Comparison of ENCODE assay signal across 25 mouse cellular contexts in the genomic region with DNA sequence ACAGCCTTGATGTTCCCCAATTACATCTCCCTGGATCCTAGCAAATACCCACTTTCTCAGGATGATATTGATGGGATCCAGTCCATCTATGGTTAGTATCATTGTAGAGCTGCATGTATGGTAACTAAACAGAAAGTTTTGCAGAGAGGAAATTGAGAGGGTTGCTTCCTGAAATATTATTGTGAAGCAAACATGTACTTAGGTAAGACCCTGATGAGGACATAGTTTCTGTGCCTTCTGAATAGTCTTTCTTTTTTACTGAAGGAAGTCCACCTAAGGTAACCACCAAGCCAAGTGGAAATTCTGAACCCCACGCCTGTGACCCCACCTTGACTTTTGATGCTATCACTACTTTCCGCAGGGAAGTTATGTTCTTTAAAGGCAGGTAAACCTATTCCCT. TPM values are rescaled to one million over a fixed set of nuclear protein-coding genes. Genes with fewer than 3 reads are reported as not detected.
"Had no signal": no experiment of that assay in that cellular context is flagged by ENCODE, and none has a peak within 500 bp of the region (broad histone marks: within the 10 kb centered on the region; RNA-seq: fewer than 3 reads in every experiment).

No protein-coding gene starts in this region.

- H3K36me3 ChIP-seq: midbrain, embryonic 10.5 days; midbrain, embryonic 12.5 days; neural tube, embryonic 13.5 days; neural tube, embryonic 15.5 days had no signal

- H3K4me2 ChIP-seq: lung, embryonic 14.5 days; midbrain, embryonic 12.5 days; neural tube, embryonic 13.5 days; neural tube, embryonic 15.5 days had no signal

- H3K27ac ChIP-seq: midbrain, embryonic 10.5 days; midbrain, embryonic 12.5 days; neural tube, embryonic 13.5 days; neural tube, embryonic 15.5 days had no signal

- DNase-seq: lung, adult 18-20 months; lung, embryonic 14.5 days; lung, postnatal 10 days; lung, postnatal 4 days; midbrain, embryonic 14.5 days; retina, postnatal 1 day; right cerebral cortex, adult 18-20 months; right cerebral cortex, postnatal 25 days; right cerebral cortex, postnatal 4 days; spleen, adult 18-20 months; thymus, adult 18-20 months; thymus, postnatal 14 days; thymus, postnatal 36 days had no signal

- H3K4me3 ChIP-seq: midbrain, embryonic 10.5 days; midbrain, embryonic 12.5 days; myocyte; neural tube, embryonic 13.5 days; neural tube, embryonic 15.5 days had no signal

- H3K9ac ChIP-seq: lung, embryonic 14.5 days; midbrain, embryonic 12.5 days; neural tube, embryonic 13.5 days; neural tube, embryonic 15.5 days had no signal

- ATAC-seq: midbrain, embryonic 16.5 days had no signal

- H3K4me1 ChIP-seq: midbrain, embryonic 10.5 days; midbrain, embryonic 12.5 days; neural tube, embryonic 13.5 days; neural tube, embryonic 15.5 days had no signal

- H3K27me3 ChIP-seq: midbrain, embryonic 12.5 days; neural tube, embryonic 13.5 days; neural tube, embryonic 15.5 days had no signal

- H3K9me3 ChIP-seq: midbrain, embryonic 10.5 days; midbrain, embryonic 12.5 days; neural tube, embryonic 13.5 days; neural tube, embryonic 15.5 days had no signal

RNA-seq across cellular contexts. Expression of gene Mmp27, which starts 6.2 kb away (rescaled TPM):
- polyA plus RNA-seq: lung, embryonic 14.5 days; lung, embryonic 16.5 days; midbrain, embryonic 10.5 days; midbrain, embryonic 12.5 days; midbrain, embryonic 14.5 days; midbrain, embryonic 16.5 days; myocyte; neural tube, embryonic 11.5 days; neural tube, embryonic 13.5 days; neural tube, embryonic 15.5 days; small intestine, adult 2 months; stomach, embryonic 14.5 days had no signal

RNA-seq across cellular contexts. Expression of gene Mmp8, which starts 19.1 kb away (rescaled TPM):
- polyA plus RNA-seq: midbrain, embryonic 10.5 days; midbrain, embryonic 12.5 days; midbrain, embryonic 14.5 days; myocyte; neural tube, embryonic 11.5 days; small intestine, adult 2 months had no signal

RNA-seq across cellular contexts. Expression of gene Mmp20, which starts 50.7 kb away (rescaled TPM):
- total RNA-seq: megakaryocyte-erythroid progenitor cell, adult 5-6 weeks had no signal
- polyA plus RNA-seq: lung, embryonic 14.5 days; lung, embryonic 16.5 days; midbrain, embryonic 10.5 days; midbrain, embryonic 12.5 days; midbrain, embryonic 14.5 days; midbrain, embryonic 16.5 days; myocyte; neural tube, embryonic 11.5 days; neural tube, embryonic 13.5 days; neural tube, embryonic 15.5 days; stomach, embryonic 16.5 days had no signal
